Mouse (Mus musculus) lung, postnatal 25 days (tissue): ENCODE results near the gene Grip2.
A peak's percentile ranks its signal among the peaks of the same experiment; 100 is the strongest.

Experiments
- DNase-seq: peaks from one replicate; pipeline ENCODE4 v3.0.0; 2022; ENCODE audit warnings: low spot score

Grip2 gene

GRCm38 (mm10) chr6:91728939-91729619 is 98.0 kb downstream of the Grip2 start:
- no peak for DNase-seq

GRCm38 (mm10) chr6:91727361-91727760 is 99.7 kb downstream of the Grip2 start:
- no peak for DNase-seq

GRCm38 (mm10) chr6:91721215-91721701 is 105.8 kb downstream of the Grip2 start:
- no peak for DNase-seq

- no peak for DNase-seq
Observed at GRCm38 (mm10) chr6:91720588-91721214, 106.3 kb downstream of the Grip2 start.

- DNase-seq, result no peak
Observed at GRCm38 (mm10) chr6:91719865-91720533, 107.1 kb downstream of the Grip2 start.

- no peak for DNase-seq
Observed at GRCm38 (mm10) chr6:91719042-91719747, 107.9 kb downstream of the Grip2 start.

- no peak for DNase-seq
Observed at GRCm38 (mm10) chr6:91718603-91719002, 108.4 kb downstream of the Grip2 start.

GRCm38 (mm10) chr6:91718067-91718466 is 109.0 kb downstream of the Grip2 start:
- DNase-seq, result no peak

- no peak for DNase-seq
Observed at GRCm38 (mm10) chr6:91715988-91716810, 110.9 kb downstream of the Grip2 start.

GRCm38 (mm10) chr6:91715023-91715422 is 112.0 kb downstream of the Grip2 start:
- peak; percentile 50 for DNase-seq

GRCm38 (mm10) chr6:91713370-91713896 is 113.6 kb downstream of the Grip2 start:
- DNase-seq, result no peak

- peak; percentile 71 for DNase-seq
Observed at GRCm38 (mm10) chr6:91712855-91713331, 114.2 kb downstream of the Grip2 start.

- no peak for DNase-seq
Observed at GRCm38 (mm10) chr6:91712097-91712854, 114.8 kb downstream of the Grip2 start.
